25 mouse cellular contexts compared by ENCODE assay signal in genomic region chr4:46594131-46594530, GRCm38 (mm10). TPM values are rescaled to one million over a fixed set of nuclear protein-coding genes. Genes with fewer than 3 reads are reported as not detected.
DNase-seq lines count a peak whose midpoint lies in the region; ATAC-seq and TF ChIP-seq lines count a peak whose summit lies in the region.
"Had no signal": no experiment of that assay in that cellular context is flagged by ENCODE, and none has a peak within 500 bp of the region (broad histone marks: within the 10 kb centered on the region; RNA-seq: fewer than 3 reads in every experiment).

No protein-coding gene starts in this region.

- no peaks in the 10 kb centered on the region for H3K27me3 ChIP-seq in G1E (ENCODE audit: insufficient read depth, low read length)
- H3K27me3 ChIP-seq: megakaryocyte, embryonic 14.5 days had no signal

- no peak for TF ChIP-seq CTCF in gastrocnemius, adult 2 months (IDR thresholded peaks at IDR 0.05)
- TF ChIP-seq CTCF in G1E (IDR thresholded peaks at IDR 0.05; ENCODE audit: low read depth, low read length) = no peak

- H3K36me3 ChIP-seq in G1E (replicated peaks) = peaks cover 78% of the 10 kb centered on the region
- H3K36me3 ChIP-seq: embryonic facial prominence, embryonic 10.5 days; kidney, embryonic 15.5 days; limb, embryonic 15.5 days; midbrain, embryonic 13.5 days; neural tube, embryonic 12.5 days had no signal

- intact Hi-C loops in gastrocnemius, adult 2 months (cut with DNase I) = no loop called here

- peak; percentile 36 for ATAC-seq in G1E (ENCODE audit: extremely low read depth, insufficient number of reproducible peaks, low FRiP score, poor library complexity, severe bottlenecking)
- ATAC-seq: forebrain, embryonic 16.5 days; midbrain, embryonic 13.5 days had no signal

- WGBS in large intestine, adult 2 months = 33% methylated on average over 5 of the region's 5 CpGs

- DNase-seq in gastrocnemius, adult 2 months = peak; percentile 7
- DNase-seq in gastrocnemius, postnatal 10 days = no peak
- DNase-seq in thymus, postnatal 14 days = peak; percentile 2
- DNase-seq in thymus, postnatal 10 days (ENCODE audit: low spot score in 2 of 2) = no peak
- DNase-seq in G1E (ENCODE audit: low spot score) = peak; percentile 66
- DNase-seq in large intestine, adult 2 months (ENCODE audit: low read depth, low spot score) = peak; percentile 68
- DNase-seq in kidney, postnatal 14 days = no peak
- no peak for DNase-seq in lung, postnatal 25 days (ENCODE audit: low spot score)
- DNase-seq: adrenal gland, postnatal 10 days; heart, adult 18-20 months; heart, postnatal 36 days; left cerebral cortex, postnatal 4 days; lung, embryonic 14.5 days; lung, postnatal 36 days; retina, postnatal 1 day; right cerebral cortex, postnatal 25 days had no signal

- no peaks in the 10 kb centered on the region for H3K9me3 ChIP-seq in G1E (replicated peaks)
- H3K9me3 ChIP-seq: embryonic facial prominence, embryonic 10.5 days; kidney, embryonic 15.5 days; limb, embryonic 15.5 days; megakaryocyte, embryonic 14.5 days; midbrain, embryonic 13.5 days; neural tube, embryonic 12.5 days had no signal

- no peak overlapping the region for H3K4me3 ChIP-seq in gastrocnemius, adult 2 months
- peak overlapping the region; percentile 51; the same call in 1 of the 2 replicates for H3K4me3 ChIP-seq in G1E (ENCODE audit: low read depth, low read length)
- H3K4me3 ChIP-seq: embryonic facial prominence, embryonic 10.5 days; kidney, embryonic 15.5 days; limb, embryonic 15.5 days; megakaryocyte, embryonic 14.5 days; midbrain, embryonic 13.5 days; neural tube, embryonic 12.5 days had no signal

- H3K4me1 ChIP-seq in G1E (ENCODE audit: insufficient read depth, low read depth, low read length) = peaks cover 98% of the 10 kb centered on the region
- H3K4me1 ChIP-seq: limb, embryonic 15.5 days; midbrain, embryonic 13.5 days; neural tube, embryonic 12.5 days had no signal

- no peak overlapping the region for H3K27ac ChIP-seq in gastrocnemius, adult 2 months
- H3K27ac ChIP-seq: embryonic facial prominence, embryonic 10.5 days; hindbrain, embryonic 14.5 days; kidney, embryonic 15.5 days; limb, embryonic 15.5 days; liver, embryonic 14.5 days; midbrain, embryonic 13.5 days; neural tube, embryonic 12.5 days had no signal

RNA-seq across cellular contexts. Expression of gene Coro2a, which starts 7.9 kb away (rescaled TPM):
- total RNA-seq in gastrocnemius, adult 2 months (2021) = under 1 TPM; 0.10 to 0.39 TPM
- total RNA-seq in gastrocnemius, postnatal 10 days (2021) = under 1 TPM; 0.40 to 0.52 TPM
- total RNA-seq in G1E (2014; fragmentation: Nextera tagmentation) (148 and 158 TPM in 2 replicates), G1E (2017) (79.5 and 79.6 TPM in 2 replicates)
- polyA plus RNA-seq in G1E (2012) = 480 and 501 TPM in 2 replicates
- polyA plus RNA-seq in large intestine, adult 2 months (2012; rRNA removed) = 166 and 316 TPM in 2 replicates

RNA-seq across cellular contexts. Expression of gene Tbc1d2, which starts 55.9 kb away (rescaled TPM):
- total RNA-seq in gastrocnemius, adult 2 months (2021) = under 1 TPM; 0.39 to 0.59 TPM
- total RNA-seq in gastrocnemius, postnatal 10 days (2021) = 1 to 10 TPM; 1.6 to 1.8 TPM
- total RNA-seq in G1E (2014; fragmentation: Nextera tagmentation) (not detected in 2 replicates), G1E (2017) (0.12 and 0.16 TPM in 2 replicates)
- 0.01 TPM in 1 of 2 replicates, not detected in the other for polyA plus RNA-seq in G1E (2012)
- 7.9 and 8.4 TPM in 2 replicates for polyA plus RNA-seq in large intestine, adult 2 months (2012; rRNA removed)

RNA-seq across cellular contexts. Expression of gene Trim14, which starts 58.2 kb away (rescaled TPM):
- total RNA-seq in gastrocnemius, adult 2 months (2021) = 1 to 10 TPM in 1 of 2 experiments, under 1 TPM in 1; 0.56 to 1.2 TPM
- total RNA-seq in gastrocnemius, postnatal 10 days (2021) = under 1 TPM; 0.63 to 0.93 TPM
- 13.0 and 18.7 TPM in 2 replicates for total RNA-seq in G1E (2014; fragmentation: Nextera tagmentation)
- 18.2 and 19.5 TPM in 2 replicates for total RNA-seq in G1E (2017)
- 25.9 and 27.2 TPM in 2 replicates for polyA plus RNA-seq in G1E (2012)
- 12.7 and 25.6 TPM in 2 replicates for polyA plus RNA-seq in large intestine, adult 2 months (2012; rRNA removed)

Comparison
In these comparisons a context has a peak if more than half of its experiments do, and no peak if none do; other contexts are left out.
1. DNase-seq: peak in gastrocnemius, adult 2 months (single experiment), thymus, postnatal 14 days (single experiment), G1E (single experiment) and large intestine, adult 2 months (single experiment); none in gastrocnemius, postnatal 10 days (single experiment), thymus, postnatal 10 days (0 of 2), kidney, postnatal 14 days (single experiment) and lung, postnatal 25 days (single experiment).
2. RNA of gene Coro2a, which starts 7.9 kb away (total RNA-seq): 79.5 to 158 TPM in G1E; 0.40 to 0.52 TPM in gastrocnemius, postnatal 10 days and 0.10 to 0.39 TPM in gastrocnemius, adult 2 months; every median in the first group is over 10 times any median in the second.
3. RNA of gene Trim14, which starts 58.2 kb away (total RNA-seq): 13.0 to 19.5 TPM in G1E; 0.56 to 1.2 TPM in gastrocnemius, adult 2 months and 0.63 to 0.93 TPM in gastrocnemius, postnatal 10 days; every median in the first group is over 4 times any median in the second.